Mouse (Mus musculus) MEL (cell line): Measurements from ENCODE around the gene Hmx3.

Source experiments
- BHLHE40 ChIP-seq: IDR thresholded peaks from 2 replicates; pipeline ENCODE4 v1.6.1; 2012; ENCODE audit warnings: low read depth, mild to moderate bottlenecking, inconsistent platforms, low read length, improper control_type of control experiment, borderline replicate concordance
- CHD1 ChIP-seq: IDR thresholded peaks from 2 replicates; pipeline ENCODE4 v1.6.1; 2012; ENCODE audit warnings: low read depth, mild to moderate bottlenecking, inconsistent platforms, low read length, improper control_type of control experiment
- CHD2 ChIP-seq: IDR thresholded peaks from 2 replicates; pipeline ENCODE4 v1.6.1; 2011; ENCODE audit warnings: low read length, improper control_type of control experiment
- CTCF ChIP-seq, 3 experiments: IDR thresholded peaks in 2 of 3; conservative IDR thresholded peaks in 1 of 3; 2 replicates each; pipeline ENCODE4 v1.5.1; 2011 to 2012; ENCODE audit warnings: low read length in 3 of 3, low read depth in 2 of 3, mild to moderate bottlenecking in 2 of 3, improper control_type of control experiment in 1 of 3, inconsistent platforms in 1 of 3, mixed read lengths in 1 of 3, moderate library complexity in 1 of 3; ENCODE audit not compliant: control insufficient read depth in 1 of 3, insufficient read depth in 1 of 3, poor library complexity in 1 of 3, severe bottlenecking in 1 of 3
- GABPA ChIP-seq: IDR thresholded peaks from 2 replicates; pipeline ENCODE4 v1.6.1; 2012; ENCODE audit warnings: low read depth, mild to moderate bottlenecking, inconsistent platforms, low read length, improper control_type of control experiment, moderate library complexity
- HCFC1 ChIP-seq: IDR thresholded peaks from 2 replicates; pipeline ENCODE4 v1.6.1; 2012; ENCODE audit warnings: low read depth, mild to moderate bottlenecking, inconsistent platforms, low read length, improper control_type of control experiment, moderate library complexity
- NRF1 ChIP-seq: IDR thresholded peaks from 2 replicates; pipeline ENCODE4 v1.6.1; 2014; ENCODE audit warnings: low read depth, mild to moderate bottlenecking, inconsistent platforms, low read length, improper control_type of control experiment, moderate library complexity; ENCODE audit not compliant: poor library complexity, insufficient read depth, severe bottlenecking
- POLR2A ChIP-seq, 2 experiments: IDR thresholded peaks; 2 replicates each; pipeline ENCODE4 v1.6.1; 2011 to 2012; ENCODE audit warnings: low read length in 2 of 2, mild to moderate bottlenecking in 2 of 2, control low read depth in 1 of 2, improper control_type of control experiment in 1 of 2, low read depth in 1 of 2, moderate library complexity in 1 of 2; ENCODE audit not compliant: control insufficient read depth in 1 of 2, insufficient read depth in 1 of 2, poor library complexity in 1 of 2
- POLR2AphosphoS2 ChIP-seq: IDR thresholded peaks from 2 replicates; pipeline ENCODE4 v1.6.1; 2011; ENCODE audit warnings: low read length, improper control_type of control experiment
- SMC3 ChIP-seq: IDR thresholded peaks from 2 replicates; pipeline ENCODE4 v1.6.1; 2011; ENCODE audit warnings: low read depth, low read length, improper control_type of control experiment
- USF2 ChIP-seq, 2 experiments: IDR thresholded peaks; 2 replicates each; pipeline ENCODE4 v1.6.1; 2011 to 2012; ENCODE audit warnings: improper control_type of control experiment in 2 of 2, low read length in 2 of 2, borderline replicate concordance in 1 of 2, inconsistent platforms in 1 of 2, low read depth in 1 of 2, mild to moderate bottlenecking in 1 of 2; ENCODE audit not compliant: insufficient read depth in 1 of 2
- ZC3H11A ChIP-seq: IDR thresholded peaks from 2 replicates; pipeline ENCODE4 v1.6.1; 2012; ENCODE audit warnings: low read depth, mild to moderate bottlenecking, inconsistent platforms, low read length, improper control_type of control experiment
- ZKSCAN1 ChIP-seq: IDR thresholded peaks from 2 replicates; pipeline ENCODE4 v1.6.1; 2012; ENCODE audit warnings: low read depth, mild to moderate bottlenecking, inconsistent platforms, low read length, improper control_type of control experiment, moderate library complexity
- ZNF384 ChIP-seq: IDR thresholded peaks from 2 replicates; pipeline ENCODE4 v1.6.1; 2012; ENCODE audit warnings: low read depth, mild to moderate bottlenecking, inconsistent platforms, low read length, improper control_type of control experiment

GRCm38 (mm10) chr7:131543623-131544481 is 1.2 kb downstream of the Hmx3 start:
- TF ChIP-seq POLR2AphosphoS2 (no peak), CHD1 (no peak), SMC3 (no peak), CTCF (IDR thresholded peaks at IDR 0.05 in 2 of 3, conservative IDR thresholded peaks at IDR 0.05 in 1 of 3; ENCODE audit: control insufficient read depth in 1 of 3, insufficient read depth in 1 of 3, low read depth in 2 of 3, low read length in 3 of 3, poor library complexity in 1 of 3, severe bottlenecking in 1 of 3) (no peak), NRF1 (no peak), ZC3H11A (no peak), USF2 (IDR thresholded peaks at IDR 0.05; ENCODE audit: borderline replicate concordance in 1 of 2, insufficient read depth in 1 of 2, low read depth in 1 of 2, low read length in 2 of 2) (no peak), CHD2 (no peak), ZNF384 (no peak), HCFC1 (no peak), GABPA (no peak), POLR2A (IDR thresholded peaks at IDR 0.05; ENCODE audit: control insufficient read depth in 1 of 2, insufficient read depth in 1 of 2, low read depth in 1 of 2, low read length in 2 of 2, poor library complexity in 1 of 2) (no peak), ZKSCAN1 (no peak), BHLHE40 (no peak)
